Mouse (Mus musculus) testis, postnatal 10 days (tissue): Measurements from ENCODE around the gene Mtus2.

Source experiments
- DNase-seq: peaks from one replicate; pipeline ENCODE4 v3.0.0; 2021; ENCODE audit warnings: low spot score

The Mtus2 gene

GRCm38 (mm10) chr5:148348153-148348552 is 391.0 kb downstream of the Mtus2 start:
- DNase-seq: no peak

- no peak for DNase-seq
These were observed 392.3 kb downstream of the Mtus2 start for GRCm38 (mm10) chr5:148349327-148350011.

- no peak for DNase-seq
These were observed 396.3 kb downstream of the Mtus2 start for GRCm38 (mm10) chr5:148353429-148353828.

GRCm38 (mm10) chr5:148354536-148354935 is 397.4 kb downstream of the Mtus2 start:
- no peak for DNase-seq

- no peak for DNase-seq
These were observed 398.7 kb downstream of the Mtus2 start for GRCm38 (mm10) chr5:148355822-148356221.

- no peak for DNase-seq
These were observed 400.0 kb downstream of the Mtus2 start for GRCm38 (mm10) chr5:148357168-148357567.

GRCm38 (mm10) chr5:148359131-148359530 is 402.0 kb downstream of the Mtus2 start:
- DNase-seq: no peak

GRCm38 (mm10) chr5:148360922-148361758 is 404.0 kb downstream of the Mtus2 start:
- DNase-seq: no peak

- DNase-seq: no peak
These were observed 404.6 kb downstream of the Mtus2 start for GRCm38 (mm10) chr5:148361759-148362010.

- DNase-seq: no peak
These were observed 405.2 kb downstream of the Mtus2 start for GRCm38 (mm10) chr5:148362296-148362695.

- no peak for DNase-seq
These were observed 406.5 kb downstream of the Mtus2 start for GRCm38 (mm10) chr5:148363441-148364113.
